Mouse (Mus musculus) forebrain, embryonic 11.5 days (tissue): Measurements from ENCODE around the gene Sec14l3. TPM values are rescaled to one million over a fixed set of nuclear protein-coding genes. Genes with fewer than 3 reads are reported as not detected.

Experiments
- ATAC-seq: fragments of 200-750 bp; cut with Nextera tagmentation; replicated peaks from 2 replicates; pipeline ENCODE4 v1.8.0; 2017; ENCODE audit warnings: moderate TSS enrichment; ENCODE audit not compliant: low FRiP score
- DNase-seq: peaks from one replicate; pipeline ENCODE4 v3.0.0-alpha.2; 2017; ENCODE audit warnings: low spot score
- H3K27ac ChIP-seq: fragments of 300-500 bp; sonication (generic); 2 replicates; pipeline ENCODE4 v1.5.1; 2014; ENCODE audit warnings: low read depth, low read length
- H3K27me3 ChIP-seq: fragments of 300-500 bp; sonication (generic); 2 replicates; pipeline ENCODE4 v1.6.1; 2014; ENCODE audit warnings: mild to moderate bottlenecking, low read length, mixed read lengths; ENCODE audit not compliant: control insufficient read depth, insufficient read depth
- H3K36me3 ChIP-seq: fragments of 300-500 bp; sonication (generic); 2 replicates; pipeline ENCODE4 v1.6.1; 2014; ENCODE audit warnings: mild to moderate bottlenecking, low read length, moderate library complexity, mixed read lengths; ENCODE audit not compliant: control insufficient read depth, insufficient read depth
- H3K4me1 ChIP-seq: fragments of 300-500 bp; sonication (generic); replicated peaks from 2 replicates; pipeline ENCODE4 v1.6.1; 2014; ENCODE audit warnings: low read length, mixed read lengths; ENCODE audit not compliant: control insufficient read depth, insufficient read depth
- H3K4me2 ChIP-seq: fragments of 300-500 bp; sonication (generic); 2 replicates; pipeline ENCODE4 v1.6.1; 2014; ENCODE audit warnings: low read depth, mild to moderate bottlenecking, low read length, moderate library complexity, mixed read lengths; ENCODE audit not compliant: severe bottlenecking
- H3K4me3 ChIP-seq: fragments of 300-500 bp; sonication (generic); 2 replicates; pipeline ENCODE4 v1.5.1; 2014; ENCODE audit warnings: low read depth, low read length
- H3K9ac ChIP-seq: fragments of 300-500 bp; sonication (generic); 2 replicates; pipeline ENCODE4 v1.6.1; 2014; ENCODE audit warnings: low read length
- H3K9me3 ChIP-seq: fragments of 300-500 bp; sonication (generic); 2 replicates; pipeline ENCODE4 v1.6.1; 2016; ENCODE audit warnings: low read length, mixed read lengths; ENCODE audit not compliant: control insufficient read depth
- WGBS: fragments of 180-500 bp; shearing (Covaris S2); extraction: QIAGEN DNeasy Blood & Tissue Kit; methylation state at CpG from one replicate; pipeline ENCODE4 v1.1.7; 2014; 5-methylcytosine and 5-hydroxymethylcytosine counted together
- polyA plus RNA-seq: library from polyadenylated mRNA; unstranded; fragments of >200 nt; fragmentation: Nextera tagmentation; extraction: Ambion mirVana; gene quantifications from 2 replicates; pipeline ENCODE4 v1.2.1, GENCODE M21; 2014

Sec14l3 gene
- polyA plus RNA-seq, 1 experiment from 2014 or later = 0.28 TPM

DNA sequence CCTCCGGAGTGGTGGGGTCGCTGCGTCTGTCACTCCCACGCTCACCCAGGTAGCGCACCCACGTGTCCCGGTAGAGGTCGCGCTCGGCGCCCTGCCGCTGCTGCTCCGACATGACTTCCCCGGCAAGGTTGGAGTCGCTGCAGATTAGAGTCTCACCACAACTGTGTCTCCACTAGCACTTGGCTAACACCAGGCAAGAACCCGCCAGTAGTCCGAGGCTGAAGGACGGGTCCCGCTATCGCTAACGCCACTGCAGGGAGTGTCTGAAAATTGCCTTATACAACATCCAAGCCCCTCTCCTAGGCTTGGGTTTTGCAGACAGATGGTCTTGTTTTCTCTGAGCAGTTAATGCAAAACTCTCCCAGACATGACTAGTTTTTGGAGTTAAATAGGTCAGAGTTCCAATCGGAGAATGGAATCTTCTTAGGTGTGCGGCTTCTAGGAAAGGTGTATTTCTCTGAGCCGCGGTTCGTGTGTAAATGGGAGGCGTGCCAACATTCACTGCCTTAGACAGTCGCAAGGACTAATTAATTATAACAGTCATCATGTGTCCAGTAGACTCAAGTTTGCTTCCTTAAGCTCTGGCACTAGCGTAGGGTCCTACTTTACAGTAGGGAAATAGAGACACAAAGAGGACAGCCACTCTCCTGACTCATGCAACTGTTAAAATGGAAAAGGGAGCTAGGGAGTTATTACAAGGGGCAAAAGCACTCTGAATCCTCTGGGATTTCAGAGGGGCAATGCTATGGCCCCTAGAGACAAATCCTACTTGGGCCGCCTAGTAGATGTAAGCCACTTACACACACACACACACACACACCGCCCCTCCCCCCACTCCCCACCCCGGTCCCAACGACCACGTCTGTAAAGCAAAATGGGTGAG lies 30.8 kb downstream of the Sec14l3 start, which contains the start of gene Mtfp1:
Gene Mtfp1 (minus strand): TSS at position 275 of the 883 bp plus-strand sequence.
- no peaks in the 10 kb centered on the region for H3K9me3 ChIP-seq
- no peak for ATAC-seq
- H3K4me1 ChIP-seq = peaks cover 9% of the 10 kb centered on the region; the same call in 1 of the 2 replicates

DNA sequence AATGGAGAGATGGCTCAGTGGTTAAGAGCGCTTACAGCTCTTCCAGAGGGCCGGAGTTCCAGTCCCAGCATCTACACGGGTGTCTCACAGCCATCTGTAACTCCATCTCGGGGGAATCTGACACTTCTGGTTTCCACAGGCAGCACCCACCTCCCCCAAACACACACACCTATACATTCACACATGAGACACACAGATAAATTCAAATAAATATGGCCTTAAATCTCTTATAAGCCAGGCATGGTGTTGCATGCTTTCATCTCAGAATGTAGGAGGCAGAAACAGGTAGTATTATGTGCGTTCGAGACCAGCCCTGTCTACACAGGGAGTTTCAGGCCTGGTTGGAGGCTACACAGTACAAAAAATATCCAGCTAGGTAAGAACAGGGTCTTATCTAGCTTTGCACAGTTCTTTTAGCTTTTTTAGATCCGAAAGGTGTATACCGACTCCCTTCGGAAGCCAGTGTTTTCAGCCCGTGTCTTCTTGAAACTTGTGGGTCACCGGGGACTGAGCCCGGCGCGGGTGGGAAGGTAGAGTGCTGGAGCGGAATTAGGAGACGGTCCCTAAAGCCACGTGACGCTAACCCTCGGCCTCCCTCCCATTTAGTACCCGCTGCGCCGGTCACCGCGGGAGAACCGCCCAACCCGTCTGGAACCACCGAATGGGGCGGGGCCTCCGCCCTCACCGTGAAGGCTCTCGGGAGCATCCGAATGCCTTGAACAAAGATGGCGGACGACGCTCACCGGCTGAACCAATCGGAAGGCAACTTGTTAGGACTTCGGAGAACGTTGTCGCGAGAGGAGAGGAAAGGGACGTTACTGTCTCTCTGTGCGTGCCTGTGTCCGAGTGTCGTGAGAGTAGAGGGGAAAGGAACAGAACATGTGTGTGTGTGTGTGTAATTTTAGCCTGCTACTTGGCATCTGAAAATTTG lies 31.7 kb downstream of the Sec14l3 start:
- peak overlapping the region; percentile 84 for H3K27ac ChIP-seq
- DNase-seq (peak; percentile 99), ATAC-seq (peak; percentile 93)
- H3K36me3 ChIP-seq = no peaks in the 10 kb centered on the region
- H3K9ac ChIP-seq = peak overlapping the region; percentile 77
- H3K9me3 ChIP-seq = no peaks in the 10 kb centered on the region
- H3K4me3 ChIP-seq = peak overlapping the region; percentile 46
- H3K27me3 ChIP-seq = no peaks in the 10 kb centered on the region
- peaks cover 9% of the 10 kb centered on the region; the same call in 1 of the 2 replicates for H3K4me1 ChIP-seq
- WGBS = 3% methylated on average over 45 of the region's 45 CpGs
- peak overlapping the region; percentile 90 for H3K4me2 ChIP-seq

More for the DNA sequence above, 30.8 kb downstream of the Sec14l3 start, which contains the start of gene Mtfp1:
- Histone ChIP-seq H3K4me2 (peak within 1 kb of the TSS; percentile 90), H3K27ac (0 out of 2 replicates have a peak within 1 kb of the TSS, but pooled peaks have one; percentile 50), H3K4me3 (peak within 1 kb of the TSS; percentile 51), H3K36me3 (no peaks in the 10 kb centered on the region), H3K27me3 (no peaks in the 10 kb centered on the region), H3K9ac (peak within 1 kb of the TSS; percentile 55)
- 8% methylated on average over 34 of the region's 34 CpGs for WGBS
- peak; percentile 73 for DNase-seq

GRCm38 (mm10) chr11:4097091-4097621 lies 32.5 kb downstream of the Sec14l3 start:
- peaks cover 9% of the 10 kb centered on the region; the same call in 1 of the 2 replicates for H3K4me1 ChIP-seq
- no peaks in the 10 kb centered on the region for H3K27me3 ChIP-seq
- 20% methylated on average over 10 of the region's 10 CpGs for WGBS
- H3K9ac ChIP-seq = peak overlapping the region; percentile 77
- peak overlapping the region; percentile 84 for H3K27ac ChIP-seq
- H3K4me3 ChIP-seq = peak overlapping the region; percentile 46
- H3K36me3 ChIP-seq = no peaks in the 10 kb centered on the region
- peak; percentile 60 for DNase-seq
- peak overlapping the region; percentile 90 for H3K4me2 ChIP-seq
- H3K9me3 ChIP-seq = no peaks in the 10 kb centered on the region
- peak; percentile 46 for ATAC-seq

- Histone ChIP-seq H3K4me3 (no peak overlapping the region), H3K9me3 (no peaks in the 10 kb centered on the region), H3K4me2 (no peak overlapping the region), H3K27ac (no peak overlapping the region), H3K4me1 (peaks cover 9% of the 10 kb centered on the region; the same call in 1 of the 2 replicates), H3K27me3 (no peaks in the 10 kb centered on the region), H3K36me3 (no peaks in the 10 kb centered on the region), H3K9ac (no peak overlapping the region)
- DNase-seq (no peak), ATAC-seq (no peak)
- 69% methylated on average over 8 of the region's 8 CpGs for WGBS
Observed at GRCm38 (mm10) chr11:4098120-4098519, 33.5 kb downstream of the Sec14l3 start.

DNA sequence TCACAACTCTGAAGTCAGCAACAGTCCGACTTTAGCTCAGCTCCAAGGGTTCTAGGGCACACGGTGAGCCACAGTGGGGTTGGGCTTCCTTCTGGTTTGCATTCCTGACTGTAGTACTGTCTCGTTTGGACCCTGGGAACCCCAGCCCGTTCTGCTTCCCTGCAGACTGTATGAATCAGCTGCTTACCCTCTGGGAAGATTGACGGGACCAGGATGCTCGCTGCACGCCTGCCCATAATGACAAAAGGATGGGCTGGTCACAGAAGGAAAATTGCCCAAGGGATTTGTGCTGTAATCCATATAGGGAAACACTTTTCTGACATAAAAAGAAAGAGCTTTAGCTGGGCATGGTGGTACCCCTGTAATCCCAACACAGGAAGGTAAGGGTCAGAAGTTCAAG lies 34.2 kb downstream of the Sec14l3 start:
- Histone ChIP-seq H3K27me3 (no peaks in the 10 kb centered on the region), H3K36me3 (no peaks in the 10 kb centered on the region), H3K4me2 (no peak overlapping the region), H3K27ac (no peak overlapping the region), H3K9me3 (no peaks in the 10 kb centered on the region), H3K4me1 (peaks cover 9% of the 10 kb centered on the region; the same call in 1 of the 2 replicates), H3K4me3 (no peak overlapping the region), H3K9ac (no peak overlapping the region)
- DNase-seq (no peak), ATAC-seq (no peak)
- 73% methylated on average over 7 of the region's 7 CpGs for WGBS

- Histone ChIP-seq H3K36me3 (no peaks in the 10 kb centered on the region), H3K27me3 (no peaks in the 10 kb centered on the region), H3K4me3 (no peak overlapping the region), H3K4me2 (no peak overlapping the region), H3K27ac (no peak overlapping the region), H3K9me3 (no peaks in the 10 kb centered on the region), H3K4me1 (peaks cover 9% of the 10 kb centered on the region; the same call in 1 of the 2 replicates), H3K9ac (no peak overlapping the region)
- DNase-seq (no peak), ATAC-seq (no peak)
- 71% methylated on average over 3 of the region's 3 CpGs for WGBS
Observed at GRCm38 (mm10) chr11:4099447-4099846, 34.8 kb downstream of the Sec14l3 start.

GRCm38 (mm10) chr11:4101851-4102250 lies 37.2 kb downstream of the Sec14l3 start:
- no peak for DNase-seq

GRCm38 (mm10) chr11:4103522-4103921 lies 38.9 kb downstream of the Sec14l3 start:
- 83% methylated on average over 14 of the region's 14 CpGs for WGBS
- no peaks in the 10 kb centered on the region for H3K9me3 ChIP-seq
- no peak for DNase-seq

More at GRCm38 (mm10) chr11:4101851-4102250, 37.2 kb downstream of the Sec14l3 start:
- H3K9ac ChIP-seq = no peak overlapping the region
- no peaks in the 10 kb centered on the region for H3K27me3 ChIP-seq
- peaks cover 4% of the 10 kb centered on the region; the same call in 1 of the 2 replicates for H3K4me1 ChIP-seq
- no peak for ATAC-seq
- 79% methylated on average over 5 of the region's 5 CpGs for WGBS
- H3K27ac ChIP-seq = no peak overlapping the region
- H3K4me2 ChIP-seq = no peak overlapping the region
- H3K36me3 ChIP-seq = no peaks in the 10 kb centered on the region
- H3K9me3 ChIP-seq = no peaks in the 10 kb centered on the region
- H3K4me3 ChIP-seq = no peak overlapping the region

More at GRCm38 (mm10) chr11:4103522-4103921, 38.9 kb downstream of the Sec14l3 start:
- no peaks in the 10 kb centered on the region for H3K4me1 ChIP-seq
- H3K4me3 ChIP-seq = no peak overlapping the region
- no peaks in the 10 kb centered on the region for H3K36me3 ChIP-seq
- no peaks in the 10 kb centered on the region for H3K27me3 ChIP-seq
- ATAC-seq = no peak
- H3K4me2 ChIP-seq = no peak overlapping the region
- no peak overlapping the region for H3K9ac ChIP-seq
- H3K27ac ChIP-seq = no peak overlapping the region
